Mouse (Mus musculus): Measurements from ENCODE around the gene Ankrd34a.

The Ankrd34a gene

DNA sequence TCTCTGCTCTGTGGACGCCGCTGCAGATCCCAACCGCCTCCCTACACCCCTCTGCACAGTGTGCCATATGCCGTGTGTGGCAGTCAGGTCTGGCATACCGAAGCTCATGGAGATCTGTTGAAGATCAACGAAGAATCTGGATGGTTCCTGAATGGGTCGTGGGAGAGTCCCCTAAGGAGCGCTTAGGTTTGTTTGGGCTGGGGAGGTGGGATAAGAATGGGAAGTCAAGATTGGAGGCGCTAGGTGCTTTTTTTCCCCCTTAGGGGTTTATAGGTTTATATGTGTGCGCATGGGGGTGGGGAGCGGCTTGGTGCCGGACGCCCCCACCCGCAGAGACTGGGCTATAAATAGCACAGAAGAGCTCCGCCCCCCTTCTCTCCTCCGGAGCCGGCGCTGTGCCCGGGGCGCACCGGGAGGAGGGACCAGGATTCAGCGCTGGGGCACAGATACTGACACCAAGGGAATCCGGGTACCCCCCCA, at the start of gene Ankrd34a:
Gene Ankrd34a (plus strand): TSS at position 409 of the 480 bp plus-strand sequence.
- no peak for DNase-seq (ENCODE audit: low read depth, low spot score)

DNA sequence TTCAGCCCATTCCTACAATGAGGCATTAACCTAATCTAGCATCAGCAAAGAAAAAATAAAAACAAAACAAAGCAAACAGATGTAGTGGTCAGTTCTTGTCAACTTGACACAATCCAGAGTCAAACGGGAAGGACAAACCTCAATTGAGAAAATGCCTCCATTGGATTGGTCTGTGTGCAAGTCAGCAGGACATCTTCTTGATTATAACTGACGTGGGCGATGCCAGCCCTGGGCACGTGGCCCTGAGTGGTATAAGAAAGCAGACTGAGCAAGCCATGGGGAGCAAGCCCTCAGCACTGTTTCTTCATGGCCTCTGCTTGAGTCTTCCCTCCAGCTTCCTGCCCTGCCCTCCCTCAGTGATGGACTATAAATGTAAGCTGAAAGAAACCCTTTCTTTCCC, 49.6 kb upstream of the Ankrd34a start:
- no peak for DNase-seq (ENCODE audit: low read depth, low spot score)

DNA sequence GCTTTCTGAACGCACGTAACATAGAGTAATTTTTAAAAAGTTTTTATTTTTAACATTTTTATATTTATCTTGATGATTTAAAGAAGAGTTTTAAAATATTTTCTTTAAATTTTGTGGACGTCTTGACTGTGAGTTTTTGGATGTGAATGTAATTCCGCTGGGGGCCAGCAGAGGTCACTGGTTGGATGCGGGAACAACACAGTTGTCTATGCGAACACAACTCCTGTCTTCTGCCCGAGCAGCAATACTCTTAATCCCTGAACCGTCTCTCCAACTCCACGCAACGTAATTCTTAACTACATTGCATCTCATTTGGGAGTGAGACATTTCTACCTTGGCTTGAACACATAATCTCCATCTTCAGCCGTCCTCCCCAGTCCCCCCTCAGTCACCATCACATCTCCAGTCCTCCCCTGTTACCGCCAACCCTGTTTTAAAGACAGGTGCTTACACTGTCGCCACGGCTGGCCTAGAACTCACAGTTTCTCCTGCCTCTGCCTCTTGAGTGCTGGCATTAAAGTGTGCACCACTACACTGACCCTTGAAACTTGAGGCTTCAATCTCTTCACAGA, 49.0 kb upstream of the Ankrd34a start:
- peak; percentile 74 for DNase-seq (ENCODE audit: low read depth, low spot score)

DNA sequence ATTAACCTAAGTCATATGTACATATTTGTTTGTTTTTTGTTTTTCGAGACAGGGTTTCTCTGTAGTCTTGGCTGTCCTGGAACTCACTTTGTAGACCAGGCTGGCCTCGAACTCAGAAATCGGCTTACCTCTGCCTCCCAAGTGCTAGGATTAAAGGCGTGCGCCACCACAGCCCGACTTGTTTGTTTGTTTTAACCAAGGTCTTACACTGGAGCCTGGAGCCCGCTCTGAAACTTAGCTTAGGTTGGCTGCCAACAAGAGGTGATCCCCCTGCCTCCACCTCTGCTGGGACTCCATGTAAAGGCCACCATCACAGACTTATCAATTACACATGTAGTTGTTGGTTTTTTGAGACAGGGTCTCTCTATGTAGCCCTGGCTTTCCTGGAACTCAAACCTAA, 47.6 kb upstream of the Ankrd34a start:
- no peak for DNase-seq (ENCODE audit: low read depth, low spot score)

DNA sequence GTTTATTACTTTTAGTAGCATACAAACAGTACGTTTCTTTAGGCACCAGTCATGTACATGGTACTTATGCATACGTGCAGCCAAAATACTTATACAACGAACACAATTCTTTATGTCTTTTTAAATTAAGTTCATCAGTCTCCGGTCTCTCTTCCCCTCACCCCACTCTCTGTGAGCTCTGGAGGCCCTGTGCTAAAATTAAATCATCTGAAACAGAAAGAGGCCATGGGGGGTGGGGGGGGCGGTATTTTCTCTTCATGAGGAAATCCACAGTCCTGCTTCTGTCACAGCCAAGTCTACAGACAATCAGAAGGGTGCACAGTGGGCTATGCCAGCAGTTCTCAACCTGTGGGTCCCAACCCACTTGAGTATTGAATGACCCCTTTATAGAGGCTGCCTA, 47.1 kb upstream of the Ankrd34a start:
- no peak for DNase-seq (ENCODE audit: low read depth, low spot score)

DNA sequence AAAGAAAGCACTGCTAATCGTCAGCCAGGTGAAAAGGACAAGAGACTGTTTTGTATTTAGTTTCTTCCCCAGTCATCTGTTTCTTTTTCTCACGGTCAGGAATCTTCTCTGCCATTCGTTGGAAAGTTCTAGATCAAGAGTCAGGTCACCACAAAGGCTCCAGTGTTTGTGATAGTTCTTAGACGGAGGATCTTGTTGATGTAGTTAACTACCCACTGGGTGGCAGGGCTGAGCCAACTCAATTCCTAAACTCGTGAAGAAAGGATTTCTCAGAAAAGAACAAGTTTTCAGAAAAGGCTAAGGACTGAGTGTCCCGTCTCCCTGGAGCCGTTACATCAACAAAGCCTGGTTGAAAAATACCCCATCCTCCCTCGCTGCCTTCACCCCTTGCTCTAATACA, 45.2 kb upstream of the Ankrd34a start:
- peak; percentile 73 for DNase-seq (ENCODE audit: low read depth, low spot score)

DNA sequence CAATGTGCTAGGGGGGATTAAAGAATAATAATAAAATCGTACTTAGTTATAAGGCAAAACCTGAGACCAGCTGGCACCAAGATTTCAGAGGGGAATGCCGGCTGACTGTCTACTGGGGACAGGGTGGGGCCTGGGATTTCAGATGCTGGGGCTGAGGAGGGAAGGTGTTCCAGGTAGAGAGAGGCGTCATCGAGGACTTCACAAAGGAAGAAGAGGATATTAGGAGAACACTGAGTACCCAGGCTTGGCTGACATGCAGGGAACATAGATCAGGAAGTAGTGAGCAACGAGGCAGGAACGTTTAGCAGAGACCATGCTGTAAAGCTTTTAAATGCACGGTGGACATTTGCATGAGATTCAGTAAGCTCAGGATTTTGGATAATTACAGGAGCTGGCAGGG, 44.5 kb upstream of the Ankrd34a start:
- no peak for DNase-seq (ENCODE audit: low read depth, low spot score)

DNA sequence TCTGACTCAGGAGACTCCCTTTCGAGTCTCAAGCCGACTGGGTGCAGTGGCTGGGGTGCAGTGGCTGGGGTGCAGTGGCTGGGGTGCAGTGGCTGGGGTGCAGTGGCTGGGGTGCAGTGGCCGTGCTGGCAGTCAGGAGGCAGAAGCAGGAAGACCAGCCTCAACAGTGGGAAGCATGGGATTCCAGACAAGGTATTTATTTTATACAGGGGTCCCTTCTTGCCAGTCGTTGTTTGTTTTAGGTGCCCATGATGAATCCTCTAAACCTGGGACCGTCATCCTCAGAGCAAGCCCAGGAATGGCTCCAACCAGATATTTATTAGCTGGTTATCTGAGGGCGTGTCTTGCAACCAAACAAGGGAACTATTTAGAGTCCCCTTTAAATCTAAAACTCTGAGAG, 42.8 kb upstream of the Ankrd34a start:
- DNase-seq (ENCODE audit: low read depth, low spot score), result no peak

DNA sequence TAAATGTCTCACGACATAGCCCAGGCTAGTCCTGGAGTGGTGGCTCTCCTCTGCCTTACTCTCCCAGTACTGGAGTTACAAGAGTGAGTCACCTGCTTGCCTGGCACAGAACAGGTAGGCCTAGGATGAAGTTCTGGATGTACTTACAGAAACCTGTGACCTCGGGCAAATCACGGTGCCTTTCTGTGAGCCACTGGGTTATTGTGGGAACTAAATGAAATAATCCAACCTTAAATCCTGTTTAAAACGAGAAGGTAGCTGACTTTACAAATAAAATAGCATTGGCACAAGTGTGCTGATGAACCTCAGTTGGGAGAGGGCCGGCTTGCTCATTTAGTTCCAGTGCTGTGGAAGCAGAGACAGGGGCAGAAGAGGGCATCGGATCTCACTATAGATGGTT, 42.2 kb upstream of the Ankrd34a start:
- DNase-seq (ENCODE audit: low read depth, low spot score), result no peak

DNA sequence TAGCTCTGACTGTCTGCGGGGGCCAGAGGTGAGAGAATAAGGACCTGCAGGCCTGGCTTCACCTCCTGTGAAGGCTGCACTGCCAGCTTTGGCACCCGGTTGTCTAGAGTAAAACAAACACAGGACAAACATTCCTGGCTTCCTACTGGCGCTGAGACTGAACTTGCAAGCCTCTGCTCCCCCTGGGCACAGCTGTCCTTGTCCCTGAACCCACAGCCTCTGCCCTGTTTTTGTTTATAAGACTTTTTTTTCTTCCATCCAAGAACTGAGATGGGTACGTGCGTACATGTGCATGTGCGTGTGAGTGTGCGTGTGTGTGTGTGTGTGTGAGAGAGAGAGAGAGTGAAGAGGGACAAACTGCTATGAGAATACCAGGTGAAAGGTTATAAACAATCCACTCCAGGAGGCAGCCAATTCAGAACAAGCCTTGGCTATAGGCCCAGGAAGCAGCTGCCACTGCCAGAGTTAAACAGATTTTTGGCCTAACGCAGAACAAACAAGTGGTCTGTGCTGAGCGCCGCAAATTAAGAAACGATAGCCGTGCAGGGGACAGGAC, 41.3 kb upstream of the Ankrd34a start:
- peak; percentile 48 for DNase-seq (ENCODE audit: low read depth, low spot score)

DNA sequence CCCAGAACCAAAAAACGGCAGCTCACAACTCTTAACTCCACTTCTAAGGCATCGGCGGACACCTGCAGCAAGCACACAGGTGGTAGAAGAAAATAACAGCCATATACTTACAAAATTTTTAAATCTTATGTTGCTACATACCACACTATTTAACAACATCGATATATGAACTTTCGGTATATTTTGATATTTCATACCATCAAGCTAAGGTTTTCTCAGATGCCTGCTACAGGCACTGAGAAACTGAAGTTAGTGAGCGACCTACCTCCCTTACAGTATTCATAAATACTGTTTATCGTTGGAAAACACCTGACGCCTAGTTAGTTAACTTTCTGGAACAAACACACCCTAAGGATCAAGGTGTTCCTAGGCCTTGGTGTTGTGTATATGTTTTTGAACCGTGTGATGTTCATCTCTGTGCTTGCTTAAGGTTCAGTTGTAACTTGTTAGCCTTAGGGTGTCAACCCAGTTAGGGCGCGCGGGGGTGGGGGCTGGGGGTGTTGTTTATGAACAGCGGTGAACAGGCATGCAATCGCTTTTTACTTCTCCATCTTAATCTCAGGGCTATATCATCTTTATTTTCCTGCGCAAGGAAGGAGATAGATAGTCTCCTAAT, 40.3 kb upstream of the Ankrd34a start:
- DNase-seq (ENCODE audit: low read depth, low spot score), result peak; percentile 42

DNA sequence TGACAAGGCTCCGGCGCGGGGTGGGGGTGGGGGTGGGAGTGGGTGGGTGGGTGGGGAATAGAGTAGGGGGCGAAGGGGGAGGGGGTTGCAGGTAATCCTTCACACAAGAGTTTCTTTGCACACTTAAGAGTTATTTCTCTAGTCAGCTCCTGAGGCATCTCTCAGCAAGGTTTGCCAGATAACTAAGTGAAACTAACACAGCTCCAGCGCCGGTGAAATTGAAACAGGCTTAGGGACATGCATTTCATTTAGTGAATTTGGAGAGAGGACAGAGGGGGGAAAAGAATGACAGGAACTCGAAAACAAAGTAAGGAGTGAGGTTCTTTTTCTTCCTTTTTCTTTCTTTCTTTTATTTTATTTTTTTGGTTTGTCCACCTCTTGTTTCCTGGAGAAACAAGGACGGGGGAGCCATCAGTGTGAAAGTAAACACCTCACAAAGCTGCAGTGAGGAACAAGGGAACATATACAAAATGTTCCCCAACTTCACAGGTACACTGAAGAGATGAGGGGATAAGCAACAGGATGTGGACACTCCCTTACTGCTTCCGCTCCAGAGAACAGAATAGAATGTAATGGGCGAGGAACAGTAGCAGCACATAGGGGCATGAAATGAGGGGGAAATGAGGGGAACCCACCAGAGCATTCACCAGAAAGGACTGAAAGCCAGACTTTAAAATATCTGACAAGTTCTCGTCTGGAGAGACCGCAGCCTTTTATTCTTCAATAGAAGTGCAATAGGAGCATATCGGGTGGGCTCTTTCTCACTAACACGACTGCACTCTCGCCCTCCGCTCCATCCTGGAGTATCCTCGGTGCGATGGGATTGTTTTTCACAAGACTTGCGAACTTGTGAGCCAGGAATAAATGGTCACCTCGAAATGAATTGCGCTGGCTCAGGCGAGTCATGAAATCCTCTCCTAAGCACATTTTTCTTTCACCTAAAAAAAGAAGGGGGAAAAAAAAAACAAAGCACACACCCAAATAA, 39.5 kb upstream of the Ankrd34a start:
- peak; percentile 80 for DNase-seq (ENCODE audit: low read depth, low spot score)

DNA sequence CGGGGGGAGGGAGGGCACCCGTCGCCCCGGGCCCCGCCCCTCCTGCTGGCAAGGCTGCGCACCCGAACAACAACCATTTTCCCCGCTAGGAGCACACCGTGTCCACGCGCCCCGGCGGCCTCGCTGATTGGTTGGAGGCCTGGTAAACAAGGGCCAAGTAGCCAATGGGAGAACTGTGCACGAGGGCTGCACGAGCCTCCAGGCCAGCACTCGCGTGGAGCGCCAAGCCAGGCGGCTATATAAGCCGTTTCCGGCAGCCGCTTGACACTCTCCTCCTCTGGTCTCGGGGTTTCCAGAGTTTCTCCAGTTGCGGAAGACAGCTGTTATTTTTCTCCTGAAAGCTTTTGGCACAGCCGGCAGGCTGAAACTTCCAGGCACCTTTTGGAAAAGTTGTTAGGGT, 38.7 kb upstream of the Ankrd34a start, which contains the start of gene Txnip:
Gene Txnip (plus strand): TSS at position 264 of the 400 bp plus-strand sequence.
- DNase-seq (ENCODE audit: low read depth, low spot score), result peak; percentile 99

DNA sequence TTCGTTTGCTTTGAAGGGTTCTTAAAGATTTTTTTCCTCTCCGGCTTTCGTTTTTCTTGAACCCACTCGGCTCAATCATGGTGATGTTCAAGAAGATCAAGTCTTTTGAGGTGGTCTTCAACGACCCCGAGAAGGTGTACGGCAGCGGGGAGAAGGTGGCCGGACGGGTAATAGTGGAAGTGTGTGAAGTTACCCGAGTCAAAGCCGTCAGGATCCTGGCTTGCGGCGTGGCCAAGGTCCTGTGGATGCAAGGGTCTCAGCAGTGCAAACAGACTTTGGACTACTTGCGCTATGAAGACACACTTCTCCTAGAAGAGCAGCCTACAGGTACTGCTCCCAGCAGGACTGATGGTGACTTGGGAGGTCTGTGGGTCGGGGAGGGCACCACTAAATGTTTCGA, 38.3 kb upstream of the Ankrd34a start:
- no peak for DNase-seq (ENCODE audit: low read depth, low spot score)

DNA sequence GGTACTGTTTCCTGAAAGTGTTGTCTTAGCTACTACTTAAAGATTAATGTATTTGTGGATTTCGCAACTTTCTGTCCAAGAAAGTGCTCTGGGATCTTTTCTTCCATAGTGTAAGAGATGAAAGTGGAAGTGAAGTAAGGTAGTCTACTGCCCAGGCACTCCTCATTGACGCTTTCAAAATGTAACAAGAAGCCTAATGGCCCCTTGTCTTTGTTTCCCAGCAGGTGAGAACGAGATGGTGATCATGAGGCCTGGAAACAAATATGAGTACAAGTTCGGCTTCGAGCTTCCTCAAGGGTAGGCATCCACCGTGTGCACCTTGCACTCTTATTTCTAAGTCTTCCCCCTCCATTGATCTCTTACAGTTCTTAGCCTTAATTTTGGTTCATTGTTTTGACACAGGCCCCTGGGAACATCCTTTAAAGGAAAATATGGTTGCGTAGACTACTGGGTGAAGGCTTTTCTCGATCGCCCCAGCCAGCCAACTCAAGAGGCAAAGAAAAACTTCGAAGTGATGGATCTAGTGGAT, 37.7 kb upstream of the Ankrd34a start:
- DNase-seq (ENCODE audit: low read depth, low spot score), result peak; percentile 42

DNA sequence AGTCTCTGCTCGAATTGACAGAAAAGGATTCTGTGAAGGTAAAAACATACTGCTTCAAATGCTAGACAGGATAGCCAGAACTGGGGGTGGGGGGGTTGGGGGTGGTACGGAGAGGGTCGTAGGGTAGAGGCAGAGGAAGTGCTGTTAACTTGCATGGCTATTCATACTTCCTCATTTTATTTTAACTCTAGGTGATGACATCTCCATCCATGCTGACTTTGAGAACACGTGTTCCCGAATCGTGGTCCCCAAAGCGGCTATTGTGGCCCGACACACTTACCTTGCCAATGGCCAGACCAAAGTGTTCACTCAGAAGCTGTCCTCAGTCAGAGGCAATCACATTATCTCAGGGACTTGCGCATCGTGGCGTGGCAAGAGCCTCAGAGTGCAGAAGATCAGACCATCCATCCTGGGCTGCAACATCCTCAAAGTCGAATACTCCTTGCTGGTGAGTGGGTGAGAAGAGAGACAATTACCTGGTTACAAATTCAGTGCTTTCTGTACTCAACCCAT, 37.0 kb upstream of the Ankrd34a start:
- DNase-seq (ENCODE audit: low read depth, low spot score), result peak; percentile 25

DNA sequence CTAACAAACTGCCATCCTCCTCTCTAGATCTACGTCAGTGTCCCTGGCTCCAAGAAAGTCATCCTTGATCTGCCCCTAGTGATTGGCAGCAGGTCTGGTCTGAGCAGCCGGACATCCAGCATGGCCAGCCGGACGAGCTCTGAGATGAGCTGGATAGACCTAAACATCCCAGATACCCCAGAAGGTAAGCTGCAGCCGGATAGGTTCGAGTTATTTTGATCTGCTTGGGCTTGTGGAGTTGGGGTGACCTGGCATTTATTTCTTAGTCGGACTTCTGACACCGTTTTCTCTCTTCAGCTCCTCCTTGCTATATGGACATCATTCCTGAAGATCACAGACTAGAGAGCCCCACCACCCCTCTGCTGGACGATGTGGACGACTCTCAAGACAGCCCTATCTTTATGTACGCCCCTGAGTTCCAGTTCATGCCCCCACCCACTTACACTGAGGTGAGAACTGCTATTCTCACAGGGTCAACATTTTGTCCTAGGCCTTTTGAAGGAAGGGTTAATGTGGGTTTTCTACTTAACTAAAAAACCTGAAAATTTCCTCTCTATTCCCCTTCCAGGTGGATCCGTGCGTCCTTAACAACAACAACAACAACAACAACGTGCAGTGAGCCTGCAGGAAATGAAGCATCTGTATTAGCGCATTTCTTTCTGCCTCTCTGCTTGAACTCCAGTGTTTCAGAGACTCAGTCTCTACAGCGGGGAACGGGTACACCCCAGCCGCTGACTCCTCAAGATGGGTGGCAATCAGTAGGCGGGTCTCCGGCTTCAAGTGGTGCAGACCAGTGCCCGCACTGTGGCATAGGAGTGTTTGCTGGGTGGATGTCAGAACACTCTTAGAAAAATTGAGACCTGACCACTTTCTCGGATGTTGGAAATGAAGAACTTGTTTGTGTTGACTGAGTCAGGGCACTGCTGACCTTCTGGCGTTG, 36.3 kb upstream of the Ankrd34a start:
- DNase-seq (ENCODE audit: low read depth, low spot score), result no peak

DNA sequence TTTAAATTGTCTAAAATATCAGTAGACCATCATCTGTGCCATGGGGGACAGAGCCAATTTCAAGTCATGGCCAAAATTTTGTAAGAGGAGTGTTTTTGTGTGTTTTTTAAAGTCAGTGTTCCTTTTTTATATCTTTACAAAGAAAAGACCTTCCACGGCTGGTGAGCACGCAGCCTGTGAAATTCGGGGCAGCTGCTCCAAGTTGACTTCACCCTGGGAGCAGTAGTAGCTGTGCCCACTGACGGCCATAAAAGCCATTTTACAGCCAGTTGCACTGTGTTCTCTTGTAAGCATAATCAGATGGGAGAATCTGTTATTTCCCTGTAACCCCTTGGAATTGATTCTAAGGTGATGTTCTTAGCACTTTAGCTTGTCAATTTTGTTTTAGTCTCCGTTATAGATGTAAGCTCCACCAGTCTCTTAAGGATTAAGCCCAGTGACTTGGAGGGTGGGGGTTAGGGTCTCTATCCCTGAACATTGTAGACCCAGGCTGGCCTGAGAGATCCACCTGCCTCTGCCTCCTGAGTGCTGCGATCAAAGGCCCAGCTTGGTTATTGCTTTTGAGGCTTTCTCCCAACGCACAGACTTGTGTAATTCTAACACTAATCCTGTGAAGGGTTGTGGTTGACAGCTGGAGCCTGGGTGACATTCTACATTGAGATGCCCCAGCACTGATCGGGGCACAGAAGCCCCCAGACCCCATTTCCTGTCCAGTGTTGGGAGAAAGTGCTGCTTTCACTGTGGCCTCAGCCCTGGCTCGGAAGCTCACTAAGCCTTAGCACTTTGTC, 35.4 kb upstream of the Ankrd34a start:
- no peak for DNase-seq (ENCODE audit: low read depth, low spot score)

DNA sequence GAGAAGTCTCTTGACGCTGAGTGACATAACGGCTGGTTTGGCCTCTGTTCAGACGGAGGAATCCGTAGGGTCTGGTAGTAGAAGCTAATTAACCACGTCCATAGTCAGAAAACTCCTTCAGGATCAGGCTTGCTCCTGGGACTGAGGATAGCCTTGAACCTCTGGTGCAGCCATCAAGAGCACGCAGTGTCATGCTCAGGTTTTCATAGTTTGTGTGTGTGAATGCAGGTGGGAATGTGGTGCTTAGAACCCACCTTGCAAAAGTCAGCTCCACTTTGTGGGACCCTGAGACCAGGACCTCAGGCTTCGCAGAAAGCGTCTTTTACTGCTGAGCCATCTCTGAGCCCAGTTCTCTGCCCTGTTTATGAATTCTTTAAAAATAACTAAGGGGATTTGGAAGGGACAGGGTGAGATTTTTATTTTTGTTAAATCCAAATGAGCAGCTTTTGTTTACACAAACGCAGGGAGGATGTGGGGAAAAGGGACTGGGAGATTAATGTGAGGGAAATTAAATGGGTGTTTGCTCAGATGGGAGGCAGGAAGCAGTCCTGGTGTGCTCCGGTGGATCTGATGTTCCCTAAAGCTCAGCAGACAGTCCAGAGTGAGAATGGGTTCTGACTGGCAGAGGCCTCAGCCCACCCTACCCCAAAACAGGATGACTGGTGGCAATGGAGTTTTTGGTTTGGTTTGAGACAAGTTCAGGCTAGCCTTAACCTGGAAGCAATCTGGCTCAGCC, 34.3 kb upstream of the Ankrd34a start:
- peak; percentile 24 for DNase-seq (ENCODE audit: low read depth, low spot score)
